Mouse (Mus musculus): ENCODE measurements at regions not wholly inside any gene's neighbourhood (a gene's known extent, or its start where the extent isn't known, plus 50 kb on each side); places are given as distances from the start of the nearest gene placed in this dataset.

- no peak for DNase-seq (ENCODE audit: low spot score in 2 of 2)
Measured at GRCm38 (mm10) chr10:113161486-113161885, 232.7 kb upstream of the Atxn7l3b start.

- DNase-seq (ENCODE audit: low spot score in 2 of 2): no peak
Measured at GRCm38 (mm10) chr10:113160055-113160454, 231.3 kb upstream of the Atxn7l3b start.

GRCm38 (mm10) chr10:113158988-113159387 is 230.2 kb upstream of the Atxn7l3b start:
- DNase-seq (ENCODE audit: low spot score in 2 of 2): no peak

- peak in 1 of 2 experiments; percentile 34 for DNase-seq (ENCODE audit: low spot score in 2 of 2)
Measured at GRCm38 (mm10) chr10:113141606-113142005, 212.8 kb upstream of the Atxn7l3b start.

GRCm38 (mm10) chr10:113114999-113115398 is 186.2 kb upstream of the Atxn7l3b start:
- no peak for DNase-seq (ENCODE audit: low spot score in 2 of 2)

GRCm38 (mm10) chr10:113105771-113106430 is 177.1 kb upstream of the Atxn7l3b start:
- peak in 1 of 2 experiments; percentile 46 for DNase-seq (ENCODE audit: low spot score in 2 of 2)

- no peak for DNase-seq (ENCODE audit: low spot score in 2 of 2)
Measured at GRCm38 (mm10) chr10:113105301-113105700, 176.5 kb upstream of the Atxn7l3b start.

Data from layer of hippocampus, adult 18-20 months (tissue).